Mouse (Mus musculus): ENCODE data around the gene Stk39.

- TF ChIP-seq GATA1 (IDR thresholded peaks at IDR 0.05; ENCODE audit: low read length) (no peak), TAL1 (IDR thresholded peaks at IDR 0.05; ENCODE audit: low read length) (no peak)
Measured at GRCm38 (mm10) chr2:68452379-68452778, 19.7 kb downstream of the Stk39 start.

All from erythroblast, embryonic 14.5 days (primary cell).